Mouse (Mus musculus) testis, postnatal 10 days (tissue): Measurements from ENCODE around the gene Psd.

ENCODE experiments used
- DNase-seq: peaks from one replicate; pipeline ENCODE4 v3.0.0; 2021; ENCODE audit warnings: low spot score

Psd gene

DNA sequence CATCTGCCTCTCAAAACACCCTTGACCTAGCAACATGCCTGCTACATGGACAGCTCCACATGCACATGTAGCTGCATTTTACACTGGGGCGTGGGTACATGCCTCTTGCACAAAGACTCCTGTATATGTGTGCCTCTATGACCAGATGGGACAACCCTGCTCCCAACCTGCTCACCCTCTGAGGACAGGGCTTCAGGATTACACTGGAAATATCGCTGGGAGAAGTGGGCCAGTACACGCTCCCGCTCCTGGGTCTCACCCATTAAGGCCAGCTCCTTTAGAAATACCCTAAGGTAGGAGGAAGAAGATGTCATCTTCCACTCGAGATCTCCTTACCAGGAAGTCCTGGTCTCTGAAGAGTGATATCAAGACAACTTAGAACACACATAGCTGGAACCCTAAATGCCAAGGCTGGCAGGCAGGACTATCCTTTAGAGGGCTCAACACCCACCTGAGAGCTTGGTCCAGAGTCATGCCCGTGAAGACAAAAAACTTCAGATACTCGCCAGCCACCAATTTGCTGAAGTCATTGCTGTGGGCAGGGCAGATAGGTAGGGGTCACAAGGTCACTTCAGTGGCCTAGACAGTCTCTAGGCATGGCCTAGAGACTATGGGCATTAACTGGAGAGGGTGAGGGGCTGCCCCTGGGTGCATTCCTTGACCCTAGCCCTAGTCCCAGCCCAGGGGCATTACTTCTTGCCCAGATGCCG, 6.7 kb downstream of the Psd start:
- peak; percentile 34 for DNase-seq

DNA sequence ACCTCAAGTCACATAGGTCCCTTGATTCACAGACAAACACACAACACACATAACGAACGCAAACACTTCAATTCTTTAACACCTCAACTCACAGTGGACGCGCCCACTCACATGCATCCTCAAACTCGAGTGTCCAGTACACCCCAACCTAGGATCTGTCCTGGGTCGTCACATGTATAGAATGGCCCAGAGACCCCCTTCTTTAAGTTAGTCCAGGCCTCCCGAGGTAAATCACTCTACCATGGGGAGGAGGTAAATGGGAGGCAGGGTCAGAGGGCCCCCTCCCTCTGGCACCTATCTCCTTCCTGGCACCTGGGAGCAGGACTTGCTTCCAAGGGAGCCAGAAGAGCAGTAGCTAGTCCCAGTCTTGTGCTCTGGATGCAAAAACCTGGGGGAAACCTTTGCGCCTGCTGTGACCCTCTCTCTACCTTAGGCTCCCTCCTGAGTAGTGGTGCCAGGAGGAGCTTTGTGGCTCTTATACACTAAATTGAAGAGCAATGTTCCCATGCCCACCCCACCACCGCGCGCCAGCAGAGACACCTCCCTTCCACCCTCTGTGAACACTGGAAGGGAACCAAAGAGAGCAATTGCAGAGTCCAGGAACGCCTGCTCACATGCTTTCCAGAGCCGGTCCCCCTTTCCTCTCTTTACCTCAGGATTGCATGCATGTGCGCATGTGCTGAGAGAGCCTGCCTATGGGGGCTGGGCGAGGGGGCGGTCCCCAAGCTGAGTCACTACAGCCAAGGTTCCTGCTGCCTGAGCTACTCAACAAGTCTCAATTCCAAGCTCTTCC, 8.2 kb downstream of the Psd start:
- DNase-seq, result peak; percentile 78

DNA sequence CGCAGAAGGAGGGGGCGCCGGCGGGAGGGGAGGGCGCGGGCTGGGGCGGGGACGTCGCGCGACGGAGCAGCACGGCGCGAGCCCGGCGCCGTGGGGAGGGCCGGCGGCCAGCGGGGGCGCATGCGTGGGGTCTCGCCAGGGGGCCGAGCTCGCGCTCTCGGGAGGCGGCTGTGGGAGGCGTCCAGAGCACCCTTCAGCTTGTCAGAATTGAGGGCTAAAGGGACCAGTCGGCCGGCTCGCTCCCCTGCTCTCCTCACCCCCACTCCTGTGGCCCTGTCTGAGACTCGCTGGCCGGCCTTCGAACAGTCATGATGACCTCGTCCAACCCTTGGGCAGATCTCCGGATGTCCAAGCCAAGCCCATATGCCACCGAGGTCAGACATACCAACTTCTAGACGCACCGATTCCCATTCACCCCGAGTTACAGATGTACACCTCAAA, 8.9 kb downstream of the Psd start:
- DNase-seq, result peak; percentile 62

DNA sequence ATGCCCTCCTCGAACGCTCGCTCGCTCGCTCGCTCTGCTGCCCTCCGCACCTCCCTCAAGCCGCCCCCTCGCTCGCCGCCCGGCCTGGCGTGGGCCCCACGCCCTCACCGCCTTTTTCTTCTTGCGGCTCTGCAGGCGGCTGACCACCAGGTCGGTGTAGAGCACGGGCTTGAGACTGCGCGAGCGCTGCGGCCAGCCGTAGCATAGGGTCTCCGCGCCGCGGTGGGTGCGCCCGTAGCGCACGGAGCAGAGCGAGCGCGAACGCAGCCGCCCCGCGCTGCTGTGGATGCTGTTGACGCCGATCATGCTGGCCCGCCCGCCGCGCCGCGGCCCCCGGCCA, 9.4 kb downstream of the Psd start:
- DNase-seq, result peak; percentile 41

DNA sequence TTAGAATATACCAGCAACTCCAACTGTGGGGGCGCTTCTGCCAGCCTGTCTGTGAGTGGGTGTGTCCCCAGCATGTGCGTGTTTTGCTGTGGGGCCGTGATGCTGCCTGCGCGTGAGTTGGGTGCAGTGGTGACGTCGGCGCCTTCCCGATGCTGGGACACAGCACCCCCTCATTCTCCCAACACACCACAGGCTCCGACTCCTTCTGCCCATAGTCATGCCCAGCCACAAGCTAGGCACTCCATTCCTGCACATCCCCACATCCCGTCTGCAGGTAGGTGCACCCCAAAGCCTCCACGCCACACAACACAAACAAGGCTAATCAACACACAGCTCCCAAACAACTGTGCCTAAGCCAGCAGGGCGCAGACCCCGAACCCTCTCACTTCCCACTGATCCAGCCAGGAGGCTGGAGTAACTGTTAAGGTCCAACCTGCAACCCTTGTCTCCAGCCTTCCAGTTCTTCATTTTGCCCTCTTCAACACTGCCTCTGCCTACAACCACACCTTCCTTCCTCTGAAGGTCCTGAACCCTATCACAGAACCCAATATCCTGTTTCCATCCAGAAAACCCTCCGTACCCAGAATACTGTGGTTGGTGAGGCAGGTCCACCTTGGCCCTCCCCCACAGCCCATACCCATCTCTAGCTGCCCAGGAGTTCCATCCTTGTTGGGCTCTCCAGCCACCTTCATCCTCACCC, 10.0 kb downstream of the Psd start:
- DNase-seq, result peak; percentile 41

DNA sequence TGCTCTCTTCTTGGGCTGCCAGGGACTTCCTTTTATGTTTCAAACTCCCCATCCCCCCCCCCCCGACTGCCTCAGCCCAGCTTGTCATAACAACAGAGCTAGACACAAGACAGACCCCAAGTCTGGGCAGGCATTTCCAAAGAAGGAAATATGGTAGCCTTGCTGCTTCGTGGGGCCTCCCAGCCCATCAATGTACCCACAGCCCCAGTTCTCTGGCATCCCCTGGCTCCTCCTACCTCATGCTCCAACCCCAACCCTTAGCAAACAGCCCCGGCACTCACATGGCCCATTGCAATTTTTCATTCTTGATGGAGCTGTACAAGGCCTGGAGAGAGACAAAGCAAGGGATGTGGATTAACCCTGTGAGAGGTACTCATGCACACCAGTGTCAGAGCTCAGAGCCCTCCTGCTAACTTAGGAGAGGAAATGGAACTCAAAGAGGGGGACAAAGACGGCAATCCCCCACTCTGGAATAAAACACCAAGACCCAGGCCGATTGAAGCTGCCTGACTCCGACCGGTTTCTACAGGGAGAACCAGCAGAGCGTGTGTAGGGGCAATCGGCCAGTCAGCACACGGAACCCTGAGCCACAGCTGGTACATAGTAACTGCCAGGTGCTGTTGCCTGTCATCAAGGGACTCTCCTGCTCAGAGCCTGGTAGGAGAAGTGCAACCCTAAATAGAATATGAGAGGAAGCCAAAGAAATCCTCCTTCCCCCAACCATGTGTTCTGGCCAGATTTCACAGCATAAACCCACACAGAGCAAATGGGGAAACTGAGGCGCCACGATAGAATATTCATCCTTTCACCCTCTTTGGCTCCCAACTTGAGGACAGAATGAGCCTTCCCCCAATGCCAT, 11.0 kb downstream of the Psd start:
- peak; percentile 33 for DNase-seq

DNA sequence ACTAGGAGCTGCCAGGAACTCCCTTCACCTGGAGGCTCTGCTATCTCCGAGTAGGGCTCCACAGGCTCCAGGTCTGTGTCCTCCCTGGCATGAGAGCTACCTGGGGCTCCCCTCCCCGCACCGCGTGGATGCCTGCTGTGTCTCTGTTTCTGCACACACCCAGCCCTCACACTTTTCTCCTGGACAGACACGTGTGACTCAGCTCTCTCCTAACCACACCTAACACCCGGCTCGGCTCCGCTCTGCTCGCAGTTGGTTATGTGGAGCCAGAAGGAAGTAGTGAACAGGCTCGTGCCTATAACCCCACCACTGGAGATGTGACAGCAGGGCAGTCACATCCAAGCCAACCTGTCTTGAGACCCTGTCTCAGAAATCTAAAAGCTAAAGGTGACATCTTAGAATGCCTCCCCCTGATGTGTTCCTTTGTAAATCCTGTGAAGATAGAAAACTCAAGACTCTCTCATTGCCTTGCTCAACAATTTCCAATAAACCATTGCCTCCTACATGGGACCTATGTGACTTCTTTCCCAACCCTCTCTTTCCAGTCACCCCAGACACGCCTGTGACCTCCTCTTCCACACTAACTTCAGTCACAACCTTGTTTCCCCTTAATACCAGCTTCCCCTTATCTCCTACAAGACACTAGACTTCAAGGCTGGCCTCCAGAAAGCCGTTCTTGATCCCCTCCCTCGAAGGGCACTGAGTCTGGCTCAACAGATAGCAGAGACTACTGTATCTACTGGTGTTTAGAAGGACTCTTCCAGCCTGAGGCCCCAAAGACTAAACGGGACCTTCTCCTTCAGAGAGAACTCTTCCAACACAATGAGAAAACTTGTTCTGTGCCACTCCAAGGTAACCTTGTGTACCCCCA, 11.8 kb downstream of the Psd start:
- peak; percentile 36 for DNase-seq

DNA sequence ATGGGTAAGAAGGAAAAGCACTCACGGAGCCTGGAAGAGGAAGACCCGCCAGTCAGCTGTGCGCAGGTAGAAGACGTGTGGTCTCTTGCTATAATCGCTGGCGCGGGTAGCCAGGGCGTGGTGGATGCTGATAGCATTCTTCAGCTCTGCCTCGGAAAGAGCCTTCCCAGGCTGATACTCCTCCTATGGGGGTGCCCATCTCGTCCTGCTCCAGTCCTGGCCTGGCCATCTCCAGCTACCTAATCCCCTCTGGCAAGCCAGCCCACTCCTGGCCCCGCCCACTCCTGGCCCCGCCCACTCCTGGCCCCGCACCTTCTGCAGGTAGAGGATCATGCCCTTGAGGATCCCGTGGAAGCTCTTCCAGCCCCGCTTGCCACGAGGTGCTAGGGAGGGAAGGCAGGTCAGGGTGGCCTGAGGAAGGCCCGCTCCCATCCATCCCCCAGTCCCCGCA, 12.8 kb downstream of the Psd start:
- DNase-seq, result peak; percentile 72

DNA sequence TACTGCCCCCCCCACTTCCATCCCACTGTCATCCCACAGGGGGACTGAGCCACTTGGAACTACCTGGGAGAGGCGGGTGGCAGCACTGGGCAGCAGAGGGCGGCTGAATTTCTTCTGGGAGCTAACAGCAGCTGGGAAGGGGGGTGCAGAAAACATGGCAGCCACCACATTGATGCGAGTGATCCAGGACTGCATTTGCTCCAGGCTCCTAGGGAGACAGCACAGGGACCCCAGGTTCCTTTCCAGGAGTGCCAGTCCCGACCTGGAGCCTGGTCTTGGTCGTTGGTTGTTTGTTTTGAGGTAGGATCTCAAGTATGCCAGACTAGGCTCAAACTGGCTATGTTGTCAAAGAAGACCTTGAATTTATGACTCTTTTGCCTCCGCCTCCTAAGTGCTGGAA, 13.4 kb downstream of the Psd start:
- DNase-seq, result peak; percentile 41

DNA sequence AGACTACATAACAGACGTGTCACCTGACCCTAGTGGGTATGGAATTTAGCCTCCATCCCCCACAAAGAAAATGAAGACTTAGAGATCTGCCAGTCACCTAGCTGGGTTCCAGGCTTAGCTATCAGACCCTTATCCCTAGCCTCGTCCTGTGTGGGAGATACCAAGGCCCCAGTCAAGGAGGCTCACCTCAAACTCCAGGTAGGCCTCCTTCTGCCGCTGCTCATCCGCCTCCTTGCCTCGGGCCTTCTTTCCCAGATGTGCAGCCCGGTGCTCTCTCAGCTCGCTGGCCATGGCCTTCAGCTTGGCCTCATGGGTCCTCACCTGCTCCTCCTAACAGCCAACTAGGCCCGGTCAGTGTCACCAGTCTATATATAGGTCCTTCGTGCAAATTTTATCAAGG, 13.8 kb downstream of the Psd start:
- peak; percentile 35 for DNase-seq

DNA sequence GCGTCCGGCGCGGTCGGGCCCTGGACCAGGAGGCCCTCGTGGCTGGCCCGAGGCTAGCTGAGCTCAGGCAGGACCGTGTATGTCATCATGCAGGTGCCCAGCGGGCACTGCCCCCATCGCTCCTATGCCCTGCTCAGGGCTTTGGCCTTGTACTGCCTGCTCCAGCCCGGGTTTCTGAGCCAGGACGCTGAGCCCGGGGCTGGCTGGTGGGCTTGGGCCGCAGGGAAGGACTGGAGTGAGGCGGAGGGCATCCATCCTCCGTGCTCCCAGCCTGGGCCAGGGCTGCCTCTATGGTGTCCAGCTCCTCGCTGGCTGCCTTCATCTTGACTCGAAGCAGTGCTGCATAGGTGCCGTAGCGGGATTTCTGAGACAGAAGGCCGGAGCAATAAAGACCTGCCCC, 14.4 kb downstream of the Psd start:
- peak; percentile 42 for DNase-seq

DNA sequence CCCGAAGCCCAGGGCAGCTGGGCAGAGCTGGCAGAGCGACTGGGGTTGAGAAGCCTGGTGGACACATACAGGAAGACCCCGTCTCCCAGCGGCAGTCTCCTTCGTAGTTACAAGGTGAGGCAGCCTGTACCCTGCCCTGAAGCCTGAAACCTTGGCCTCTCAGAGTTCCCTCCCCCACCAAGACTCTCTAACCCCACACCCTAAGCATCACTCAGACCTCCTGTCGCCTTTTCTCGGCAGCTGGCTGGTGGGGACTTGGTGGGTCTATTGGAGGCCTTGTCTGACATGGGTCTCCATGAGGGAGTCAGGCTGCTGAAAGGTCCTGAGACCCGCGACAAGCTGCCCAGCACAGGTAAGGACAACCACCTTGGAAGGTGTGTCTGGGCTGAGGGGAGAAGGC, 15.6 kb downstream of the Psd start:
- DNase-seq, result peak; percentile 37

DNA sequence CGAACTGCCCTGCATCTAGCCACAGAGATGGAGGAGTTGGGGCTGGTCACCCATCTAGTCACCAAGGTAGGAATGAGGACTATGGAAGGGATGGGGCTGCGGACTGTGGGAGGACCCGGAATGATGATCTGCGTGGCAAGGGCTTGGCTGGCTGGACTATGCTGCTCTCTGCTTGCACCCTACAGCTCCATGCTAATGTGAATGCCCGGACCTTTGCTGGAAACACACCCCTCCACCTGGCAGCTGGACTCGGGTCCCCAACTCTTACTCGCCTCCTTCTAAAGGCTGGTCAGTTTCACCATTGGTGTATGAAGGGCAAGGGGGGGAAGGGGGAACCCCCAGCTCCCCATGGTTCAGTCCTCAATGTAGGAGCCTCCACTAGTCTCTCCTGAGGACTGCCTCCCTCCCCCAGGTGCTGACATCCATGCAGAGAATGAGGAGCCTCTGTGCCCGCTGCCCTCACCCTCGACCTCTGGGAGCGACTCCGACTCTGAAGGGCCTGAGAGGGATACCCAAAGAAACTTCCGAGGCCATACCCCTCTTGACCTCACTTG, 16.6 kb downstream of the Psd start:
- peak; percentile 37 for DNase-seq

DNA sequence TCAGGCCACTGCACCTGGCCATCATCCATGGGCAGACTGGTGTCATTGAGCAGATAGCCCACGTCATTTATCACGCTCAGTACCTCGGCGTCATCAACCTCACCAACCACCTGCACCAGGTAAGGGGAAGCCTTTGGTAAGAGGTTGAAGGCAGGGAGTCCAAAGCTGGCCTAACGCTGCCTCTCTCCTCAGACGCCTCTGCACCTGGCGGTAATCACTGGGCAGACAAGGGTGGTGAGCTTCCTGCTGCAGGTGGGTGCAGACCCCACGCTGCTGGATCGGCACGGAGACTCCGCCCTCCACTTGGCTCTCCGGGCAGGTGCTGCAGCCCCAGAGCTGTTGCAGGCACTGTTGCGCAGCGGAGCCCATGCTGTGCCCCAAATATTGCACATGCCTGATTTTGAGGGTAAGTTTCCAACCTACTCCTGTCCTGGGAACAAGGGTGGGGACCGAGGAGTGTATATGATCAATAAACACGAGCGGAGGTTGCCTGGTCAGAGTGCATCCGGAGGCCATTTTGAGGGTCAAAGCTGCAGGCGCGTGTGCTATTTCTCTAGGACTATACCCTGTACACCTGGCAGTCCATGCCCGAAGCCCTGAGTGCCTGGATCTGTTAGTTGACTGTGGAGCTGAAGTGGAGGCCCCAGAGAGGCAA, 17.2 kb downstream of the Psd start:
- peak; percentile 44 for DNase-seq

DNA sequence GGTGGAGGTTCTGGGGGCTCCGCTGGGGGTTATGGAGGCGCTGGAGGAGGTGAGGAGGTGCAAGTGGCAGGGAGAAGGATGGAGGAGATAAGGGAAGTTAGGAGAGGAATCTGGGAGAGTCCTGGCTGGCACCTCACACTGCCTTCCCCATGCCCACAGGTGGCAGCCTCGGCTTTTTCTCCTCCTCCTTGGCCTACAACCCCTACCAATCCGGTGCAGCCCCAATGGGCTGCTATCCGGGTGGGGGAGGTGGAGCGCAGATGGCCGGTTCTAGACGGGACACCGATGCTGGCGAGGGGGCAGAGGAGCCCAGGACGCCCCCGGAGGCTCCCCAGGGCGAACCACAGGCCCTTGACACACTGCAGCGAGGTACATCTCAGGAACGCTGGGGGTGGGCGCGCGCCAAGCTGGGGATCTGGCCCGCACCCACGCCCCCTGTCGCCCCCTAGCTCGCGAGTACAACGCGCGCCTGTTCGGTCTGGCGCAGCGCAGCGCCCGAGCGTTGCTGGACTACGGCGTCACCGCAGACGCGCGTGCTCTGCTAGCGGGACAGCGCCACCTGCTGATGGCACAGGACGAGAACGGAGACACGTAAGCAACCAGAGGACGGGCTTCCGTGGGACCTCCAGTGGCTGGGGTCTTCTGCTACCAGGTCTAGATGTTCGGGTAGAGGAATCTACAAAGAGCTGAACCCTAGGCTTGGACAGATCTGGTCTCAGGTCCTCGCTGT, 18.1 kb downstream of the Psd start:
- peak; percentile 95 for DNase-seq

DNA sequence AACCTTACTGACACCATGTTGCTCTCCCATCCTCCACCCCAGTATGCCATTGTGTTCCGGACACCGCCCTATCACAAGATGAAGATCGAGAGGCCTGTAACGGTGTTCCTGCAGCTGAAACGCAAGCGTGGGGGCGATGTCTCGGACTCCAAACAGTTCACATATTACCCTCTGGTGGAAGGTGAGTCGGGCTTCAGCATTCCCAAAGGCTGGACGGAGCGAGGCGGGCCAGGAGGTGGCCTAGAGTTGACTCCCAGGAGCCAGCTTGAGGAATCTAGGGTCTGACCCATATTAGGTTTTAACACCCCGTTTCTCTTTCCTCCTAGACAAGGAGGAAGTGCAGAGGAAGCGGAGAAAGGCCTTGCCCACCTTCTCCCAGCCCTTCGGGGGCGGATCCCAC, 18.7 kb downstream of the Psd start:
- DNase-seq, result peak; percentile 45

DNA sequence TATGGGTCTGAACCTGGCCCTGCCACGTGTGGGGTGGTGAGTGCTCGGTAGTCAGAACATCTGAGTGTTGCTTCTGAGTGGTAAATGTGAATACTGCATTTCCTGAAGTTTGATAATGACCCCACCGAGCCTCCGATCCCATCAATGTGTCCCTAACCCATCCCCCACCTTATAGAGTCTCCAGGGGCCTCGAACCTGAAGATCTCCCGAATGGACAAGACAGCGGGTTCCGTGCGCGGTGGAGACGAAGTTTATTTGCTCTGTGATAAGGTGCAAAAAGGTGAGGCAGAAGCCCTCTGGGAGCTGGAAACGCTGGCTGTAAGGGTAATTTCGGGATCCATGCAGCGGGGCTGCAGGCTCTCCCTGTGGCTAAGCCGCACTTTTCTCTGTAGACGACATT, 19.2 kb downstream of the Psd start:
- peak; percentile 38 for DNase-seq

DNA sequence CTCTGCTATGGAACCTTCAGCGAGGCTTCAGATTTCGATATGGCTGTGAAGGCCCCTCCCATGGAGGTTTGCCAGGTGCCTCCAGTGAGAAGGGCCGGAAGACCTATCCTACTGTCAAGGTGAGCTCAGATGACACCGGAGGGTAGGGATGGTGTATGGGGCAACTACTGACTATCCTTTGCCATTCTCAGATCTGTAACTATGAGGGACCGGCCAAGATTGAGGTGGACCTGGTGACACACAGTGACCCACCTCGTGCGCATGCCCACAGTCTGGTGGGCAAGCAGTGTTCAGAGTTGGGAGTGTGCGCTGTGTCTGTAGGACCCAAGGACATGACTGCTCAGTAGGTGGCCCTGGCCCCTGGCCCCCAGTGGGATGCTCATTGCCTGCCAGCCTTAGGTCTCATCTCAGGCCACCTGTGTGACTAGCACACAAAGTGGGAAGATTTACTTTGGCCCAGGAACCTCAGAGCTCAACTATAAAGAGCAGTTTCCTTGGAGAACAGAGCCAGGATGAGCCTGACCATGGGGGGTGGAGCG, 20.1 kb downstream of the Psd start:
- peak; percentile 45 for DNase-seq

DNA sequence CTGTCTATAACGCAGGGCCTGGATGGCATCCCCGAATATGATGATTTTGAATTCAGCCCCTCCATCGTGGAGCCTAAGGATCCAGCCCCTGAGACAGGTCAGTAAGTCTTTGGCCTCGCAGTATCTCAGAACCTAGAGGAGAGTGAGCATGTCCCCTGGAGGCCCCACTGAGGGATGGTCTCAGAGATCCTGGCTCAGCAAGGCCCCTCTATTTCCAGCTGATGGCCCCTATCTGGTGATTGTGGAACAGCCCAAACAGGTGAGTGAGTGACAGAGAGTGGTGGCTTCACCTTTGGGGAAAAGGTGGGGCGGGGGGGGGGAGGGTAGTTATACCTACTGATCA, 20.7 kb downstream of the Psd start:
- DNase-seq, result no peak
